Mouse (Mus musculus) embryonic facial prominence, embryonic 10.5 days (tissue): ENCODE measurements around the gene Ism1. TPM values are rescaled to one million over a fixed set of nuclear protein-coding genes. Genes with fewer than 3 reads are reported as not detected.

Experiments
- DNase-seq: peaks from one replicate; pipeline ENCODE4 v3.0.0-alpha.2; 2017; ENCODE audit warnings: low spot score
- H3K27ac ChIP-seq: fragments of 300-500 bp; sonication (generic); replicated peaks from 2 replicates; pipeline ENCODE4 v1.5.1; 2016; ENCODE audit warnings: mild to moderate bottlenecking
- H3K27me3 ChIP-seq: fragments of 300-500 bp; sonication (generic); replicated peaks from 2 replicates; pipeline ENCODE4 v1.6.1; 2016; ENCODE audit warnings: low read depth, mild to moderate bottlenecking; ENCODE audit not compliant: poor library complexity, severe bottlenecking
- H3K36me3 ChIP-seq: fragments of 300-500 bp; sonication (generic); replicated peaks from 2 replicates; pipeline ENCODE4 v1.6.1; 2016; ENCODE audit warnings: mild to moderate bottlenecking, moderate library complexity
- H3K4me1 ChIP-seq: fragments of 300-500 bp; sonication (generic); 2 replicates; pipeline ENCODE4 v1.6.1; 2016
- H3K4me3 ChIP-seq: fragments of 300-500 bp; sonication (generic); 2 replicates; pipeline ENCODE4 v1.5.1; 2016; ENCODE audit warnings: mild to moderate bottlenecking, moderate library complexity
- H3K9me3 ChIP-seq: fragments of 300-500 bp; sonication (generic); 2 replicates; pipeline ENCODE4 v1.6.1; 2016; ENCODE audit warnings: mild to moderate bottlenecking
- WGBS: fragments of 180-500 bp; shearing (Covaris S2); methylation state at CpG from one replicate; pipeline ENCODE4 v1.1.7; 2016; 5-methylcytosine and 5-hydroxymethylcytosine counted together
- polyA plus RNA-seq: library from polyadenylated mRNA; unstranded; fragments of >200 nt; fragmentation: Nextera tagmentation; extraction: Ambion mirVana; gene quantifications from 2 replicates; pipeline ENCODE4 v1.2.1, GENCODE M21; 2016

The Ism1 gene
- polyA plus RNA-seq, result 0.79 and 0.98 TPM in 2 replicates

GRCm38 (mm10) chr2:139677809-139678274 lies at the start of gene Ism1:
Gene Ism1, plus strand, starts transcription at chr2:139678178.
- Histone ChIP-seq H3K4me1 (peaks cover 29% of the 10 kb centered on the region), H3K4me3 (peak within 1 kb of the TSS; percentile 76), H3K9me3 (no peaks in the 10 kb centered on the region), H3K27me3 (peaks cover 61% of the 10 kb centered on the region), H3K27ac (peak within 1 kb of the TSS; percentile 93), H3K36me3 (no peaks in the 10 kb centered on the region)
- DNase-seq, result peak; percentile 80
- under 1% methylated on average over 39 of the region's 39 CpGs for WGBS

- H3K36me3 ChIP-seq, result no peaks in the 10 kb centered on the region
- no peaks in the 10 kb centered on the region for H3K27me3 ChIP-seq
- WGBS, result 87% methylated on average over 4 of the region's 4 CpGs
- DNase-seq, result no peak
- no peaks in the 10 kb centered on the region for H3K4me1 ChIP-seq
- no peak overlapping the region for H3K4me3 ChIP-seq
- H3K27ac ChIP-seq, result no peak overlapping the region
- no peaks in the 10 kb centered on the region for H3K9me3 ChIP-seq
Observed at GRCm38 (mm10) chr2:139628731-139629130, 49.2 kb upstream of the Ism1 start.

GRCm38 (mm10) chr2:139629653-139630052 lies 48.3 kb upstream of the Ism1 start:
- Histone ChIP-seq H3K4me3 (no peak overlapping the region), H3K4me1 (no peaks in the 10 kb centered on the region), H3K27me3 (no peaks in the 10 kb centered on the region), H3K27ac (no peak overlapping the region), H3K9me3 (no peaks in the 10 kb centered on the region), H3K36me3 (no peaks in the 10 kb centered on the region)
- WGBS, result 88% methylated on average over 3 of the region's 3 CpGs
- DNase-seq, result no peak

DNA sequence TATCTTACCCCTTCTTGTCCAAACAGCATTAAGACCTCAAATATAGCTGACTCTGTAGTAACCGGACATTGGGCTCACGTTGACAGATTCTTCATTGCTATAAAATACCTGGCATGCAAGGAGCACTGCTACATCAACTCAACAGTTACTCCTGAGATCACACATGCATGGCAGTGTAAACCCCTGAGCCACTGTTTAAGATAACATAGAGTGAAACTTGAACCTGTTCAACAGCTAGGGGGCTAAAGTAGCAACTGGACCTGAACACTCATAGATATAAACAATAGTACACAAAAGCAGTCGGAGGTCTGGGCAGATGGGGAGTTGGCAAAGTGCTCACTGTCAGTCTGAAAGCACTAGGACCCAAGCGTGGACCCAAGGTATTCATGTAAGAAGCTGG lies 43.5 kb upstream of the Ism1 start:
- Histone ChIP-seq H3K27ac (no peak overlapping the region), H3K4me1 (no peaks in the 10 kb centered on the region), H3K36me3 (no peaks in the 10 kb centered on the region), H3K9me3 (no peaks in the 10 kb centered on the region), H3K27me3 (no peaks in the 10 kb centered on the region), H3K4me3 (no peak overlapping the region)
- no peak for DNase-seq
- WGBS, result 75% methylated on average over 4 of the region's 4 CpGs

DNA sequence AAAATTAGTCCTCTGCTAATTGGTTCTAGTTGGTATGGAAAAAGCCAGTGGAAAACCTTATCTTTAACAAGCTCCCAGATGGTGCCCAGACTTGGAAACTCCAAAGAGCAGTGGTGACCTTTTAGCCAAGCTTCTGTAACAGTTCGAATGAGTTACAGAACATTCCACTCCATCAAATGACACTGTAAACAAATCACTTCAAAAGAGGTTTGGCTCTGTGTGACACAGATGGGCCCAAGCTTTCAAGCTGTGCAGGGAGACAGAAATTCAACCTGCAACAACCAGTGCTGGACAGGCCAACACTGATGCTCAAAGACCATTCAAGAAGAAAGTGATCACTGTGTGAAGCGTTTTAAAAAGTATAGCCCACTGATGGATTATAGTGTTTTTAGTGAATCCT lies 40.1 kb upstream of the Ism1 start:
- Histone ChIP-seq H3K36me3 (no peaks in the 10 kb centered on the region), H3K9me3 (no peaks in the 10 kb centered on the region), H3K27me3 (no peaks in the 10 kb centered on the region), H3K4me3 (no peak overlapping the region), H3K4me1 (no peaks in the 10 kb centered on the region), H3K27ac (no peak overlapping the region)
- DNase-seq, result no peak
- WGBS, result 53% methylated on average over 2 of the region's 2 CpGs

DNA sequence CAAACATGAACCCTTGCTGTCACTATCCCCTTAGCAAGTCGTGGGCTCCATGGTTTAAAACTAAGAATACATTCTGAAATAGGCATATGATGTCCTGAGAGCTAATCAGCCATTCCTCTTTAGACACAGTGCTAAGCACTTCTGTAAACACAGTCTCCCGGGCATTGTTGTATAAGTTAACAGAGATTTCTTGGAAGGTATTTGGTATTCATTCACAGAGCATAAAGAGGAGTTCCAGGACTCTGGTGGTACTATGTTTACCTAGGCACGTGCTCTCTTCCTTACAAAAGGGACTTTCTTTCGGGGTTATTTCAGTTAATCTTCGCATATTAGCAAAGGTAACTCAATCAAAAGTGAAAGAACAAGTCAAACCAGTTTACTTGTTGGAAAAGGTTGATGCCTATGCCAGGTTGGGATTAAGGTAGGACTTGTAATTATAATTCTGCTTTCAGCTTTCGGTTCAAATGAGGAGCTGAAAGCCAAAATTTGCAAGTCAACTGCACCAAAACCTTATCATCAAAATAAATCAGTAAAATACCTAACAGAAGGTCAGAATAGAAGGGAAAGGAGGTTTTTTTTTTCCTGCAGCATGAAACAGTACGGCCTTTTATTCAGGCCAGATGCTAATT lies 36.1 kb upstream of the Ism1 start:
- 46% methylated on average over 7 of the region's 7 CpGs for WGBS
- no peaks in the 10 kb centered on the region for H3K36me3 ChIP-seq
- H3K27me3 ChIP-seq, result no peaks in the 10 kb centered on the region
- no peaks in the 10 kb centered on the region for H3K4me1 ChIP-seq
- no peak overlapping the region for H3K27ac ChIP-seq
- H3K4me3 ChIP-seq, result no peak overlapping the region
- no peaks in the 10 kb centered on the region for H3K9me3 ChIP-seq
- DNase-seq, result no peak

DNA sequence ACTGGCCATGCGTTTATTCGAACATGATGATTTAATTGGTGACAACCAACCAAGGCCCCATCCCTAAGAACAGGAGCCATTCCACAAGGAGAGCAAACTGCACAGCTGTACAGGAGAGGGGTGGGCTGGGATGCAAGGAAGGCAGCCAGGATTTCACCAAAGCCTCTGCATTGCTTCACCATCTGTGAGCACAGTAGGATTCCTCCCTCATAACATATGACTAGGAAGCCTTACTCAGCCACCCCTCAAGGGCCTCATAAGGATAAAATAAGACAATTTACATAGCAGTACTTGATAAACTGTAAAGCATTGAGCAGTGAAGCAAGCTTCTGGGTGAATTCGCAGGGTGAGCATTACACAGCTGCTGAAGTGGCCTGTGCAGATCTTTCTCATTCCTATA lies 28.5 kb upstream of the Ism1 start:
- 85% methylated on average over 3 of the region's 3 CpGs for WGBS
- Histone ChIP-seq H3K9me3 (no peaks in the 10 kb centered on the region), H3K4me3 (no peak overlapping the region), H3K27me3 (no peaks in the 10 kb centered on the region), H3K27ac (no peak overlapping the region), H3K36me3 (no peaks in the 10 kb centered on the region), H3K4me1 (no peaks in the 10 kb centered on the region)
- no peak for DNase-seq

DNA sequence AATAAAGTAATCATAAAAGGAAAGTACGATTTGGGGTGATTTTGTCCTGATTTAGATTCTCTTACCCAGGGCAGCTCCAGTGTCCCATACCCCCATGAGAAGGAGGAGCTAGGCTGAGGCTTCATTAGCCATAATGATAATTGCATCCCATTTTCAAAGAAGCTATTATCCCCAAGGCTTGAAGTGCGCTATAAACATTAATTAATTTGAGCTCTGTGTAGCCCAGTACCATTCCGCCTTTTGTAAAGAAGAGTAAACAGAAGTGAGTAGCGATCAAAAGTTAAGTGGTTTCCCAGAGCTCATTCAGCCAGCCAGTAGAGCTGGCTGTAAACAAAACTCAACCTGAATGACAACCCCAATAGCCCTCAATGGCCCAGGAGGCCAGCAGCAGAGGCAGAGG lies 21.2 kb upstream of the Ism1 start:
- Histone ChIP-seq H3K9me3 (no peaks in the 10 kb centered on the region), H3K4me3 (no peak overlapping the region), H3K4me1 (0 out of 2 replicates have a peak, but pooled peaks cover 5% of the 10 kb centered on the region), H3K27ac (no peak overlapping the region), H3K36me3 (no peaks in the 10 kb centered on the region), H3K27me3 (peaks cover 14% of the 10 kb centered on the region; the same call in 1 of the 2 replicates)
- DNase-seq, result no peak
- WGBS, result 59% methylated on average over 4 of the region's 4 CpGs

GRCm38 (mm10) chr2:139671838-139672237 lies 6.1 kb upstream of the Ism1 start:
- H3K27ac ChIP-seq, result no peak overlapping the region
- H3K4me3 ChIP-seq, result no peak overlapping the region
- H3K4me1 ChIP-seq, result peaks cover 14% of the 10 kb centered on the region
- no peaks in the 10 kb centered on the region for H3K9me3 ChIP-seq
- peaks cover 35% of the 10 kb centered on the region for H3K27me3 ChIP-seq
- no peaks in the 10 kb centered on the region for H3K36me3 ChIP-seq
- WGBS, result 88% methylated on average over 3 of the region's 3 CpGs
- no peak for DNase-seq

DNA sequence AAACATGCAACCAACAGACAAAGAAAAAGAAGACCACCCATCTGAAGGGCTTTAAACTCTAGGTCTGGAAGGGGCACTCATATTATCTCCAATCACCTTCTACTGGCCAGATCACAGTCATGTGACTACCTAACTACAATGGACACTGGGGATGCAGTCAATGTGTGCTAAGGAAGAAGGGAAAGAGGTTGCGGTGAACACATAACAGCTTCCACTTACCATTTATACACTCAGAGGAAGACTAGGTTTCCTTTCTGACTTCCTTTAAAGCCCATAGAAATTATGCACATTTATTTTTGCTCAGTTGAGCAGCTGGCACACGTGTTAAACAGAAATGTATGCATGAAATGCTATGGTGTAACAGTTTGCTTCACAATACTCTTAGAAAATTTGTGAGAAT lies 5.6 kb upstream of the Ism1 start:
- Histone ChIP-seq H3K9me3 (no peaks in the 10 kb centered on the region), H3K36me3 (no peaks in the 10 kb centered on the region), H3K4me3 (no peak overlapping the region), H3K27me3 (peaks cover 40% of the 10 kb centered on the region), H3K4me1 (peaks cover 17% of the 10 kb centered on the region), H3K27ac (no peak overlapping the region)
- DNase-seq, result no peak
- 67% methylated on average over 2 of the region's 2 CpGs for WGBS

GRCm38 (mm10) chr2:139677065-139677762 lies 764 bp upstream of the Ism1 start:
- Histone ChIP-seq H3K27ac (peak overlapping the region; percentile 93), H3K9me3 (no peaks in the 10 kb centered on the region), H3K36me3 (no peaks in the 10 kb centered on the region), H3K4me1 (peaks cover 29% of the 10 kb centered on the region), H3K27me3 (peaks cover 64% of the 10 kb centered on the region), H3K4me3 (peak overlapping the region; percentile 76)
- WGBS, result under 1% methylated on average over 52 of the region's 52 CpGs
- DNase-seq, result peak; percentile 74

GRCm38 (mm10) chr2:139678275-139679140 lies 530 bp downstream of the Ism1 start:
- WGBS, result under 1% methylated on average over 84 of the region's 84 CpGs

More at GRCm38 (mm10) chr2:139678275-139679140, 530 bp downstream of the Ism1 start:
- peak overlapping the region; percentile 76 for H3K4me3 ChIP-seq
- DNase-seq, result peak; percentile 81
- H3K27ac ChIP-seq, result peak overlapping the region; percentile 93
- H3K27me3 ChIP-seq, result peaks cover 61% of the 10 kb centered on the region
- peaks cover 29% of the 10 kb centered on the region for H3K4me1 ChIP-seq
- no peaks in the 10 kb centered on the region for H3K36me3 ChIP-seq
- no peaks in the 10 kb centered on the region for H3K9me3 ChIP-seq
